Mouse (Mus musculus) midbrain, embryonic 16.5 days (tissue): ENCODE data around the gene Ptpn11. TPM values are rescaled to one million over a fixed set of nuclear protein-coding genes. Genes with fewer than 3 reads are reported as not detected.
"Not testable (repeated sequence)": the region's sequence is repeated elsewhere in the genome, so short reads cannot be mapped to it uniquely, and the experiment has no call there.

Experiments used
- ATAC-seq: fragments of 200-750 bp; cut with Nextera tagmentation; 2 replicates; pipeline ENCODE4 v1.8.0; 2017; ENCODE audit warnings: moderate TSS enrichment
- H3K27ac ChIP-seq: fragments of 300-500 bp; sonication (generic); 2 replicates; pipeline ENCODE4 v1.5.1; 2014; ENCODE audit warnings: mild to moderate bottlenecking, low read length, mixed read lengths
- H3K27me3 ChIP-seq: fragments of 300-500 bp; sonication (generic); 2 replicates; pipeline ENCODE4 v1.6.1; 2014; ENCODE audit warnings: low read depth, low read length, mixed read lengths; ENCODE audit not compliant: control insufficient read depth, insufficient read depth
- H3K36me3 ChIP-seq: fragments of 300-500 bp; sonication (generic); 2 replicates; pipeline ENCODE4 v1.6.1; 2014; ENCODE audit warnings: mild to moderate bottlenecking, low read length, moderate library complexity, mixed read lengths; ENCODE audit not compliant: control insufficient read depth, insufficient read depth
- H3K4me1 ChIP-seq: fragments of 300-500 bp; sonication (generic); 2 replicates; pipeline ENCODE4 v1.6.1; 2014; ENCODE audit warnings: mild to moderate bottlenecking, low read length, mixed read lengths; ENCODE audit not compliant: control insufficient read depth, insufficient read depth
- H3K4me2 ChIP-seq: fragments of 300-500 bp; sonication (generic); 2 replicates; pipeline ENCODE4 v1.6.1; 2014; ENCODE audit warnings: mild to moderate bottlenecking, low read length, mixed read lengths
- H3K4me3 ChIP-seq: fragments of 300-500 bp; sonication (generic); 2 replicates; pipeline ENCODE4 v1.5.1; 2014; ENCODE audit warnings: low read depth, mild to moderate bottlenecking, low read length, moderate library complexity, mixed read lengths
- H3K9ac ChIP-seq: fragments of 300-500 bp; sonication (generic); 2 replicates; pipeline ENCODE4 v1.6.1; 2014; ENCODE audit warnings: low read depth, low read length, mixed read lengths
- H3K9me3 ChIP-seq: fragments of 300-500 bp; sonication (generic); replicated peaks from 2 replicates; pipeline ENCODE4 v1.6.1; 2014; ENCODE audit warnings: mild to moderate bottlenecking, low read length, mixed read lengths; ENCODE audit not compliant: control insufficient read depth, poor library complexity, severe bottlenecking
- WGBS: fragments of 180-500 bp; shearing (Covaris S2); extraction: QIAGEN DNeasy Blood & Tissue Kit; methylation state at CpG from one replicate; pipeline ENCODE4 v1.1.7; 2014; 5-methylcytosine and 5-hydroxymethylcytosine counted together
- polyA plus RNA-seq: library from polyadenylated mRNA; unstranded; fragments of >200 nt; fragmentation: Nextera tagmentation; extraction: Ambion mirVana; gene quantifications from 2 replicates; pipeline ENCODE4 v1.2.1, GENCODE M21; 2015

Gene Ptpn11
- polyA plus RNA-seq, 1 experiment from 2014 or later = 18.4 TPM

DNA sequence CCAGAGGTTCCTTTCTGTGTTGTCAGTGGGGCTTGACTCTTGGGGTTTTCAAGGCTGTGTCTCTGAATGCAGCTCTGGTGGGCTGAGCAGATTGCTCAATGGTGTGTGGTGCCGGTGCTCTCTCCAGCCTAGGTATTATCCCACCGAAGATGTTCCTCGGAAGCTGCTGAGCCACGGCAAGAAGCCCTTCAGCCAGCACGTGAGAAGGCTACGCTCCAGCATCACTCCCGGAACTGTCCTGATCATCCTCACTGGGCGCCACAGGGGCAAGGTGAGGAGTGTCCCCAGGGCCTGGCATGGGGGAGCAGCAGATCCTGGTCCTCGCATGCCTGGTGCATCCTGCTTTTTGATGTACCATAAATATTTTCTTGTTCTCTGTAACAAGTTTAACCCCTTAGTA is 15.3 kb upstream of the Ptpn11 start:
- Histone ChIP-seq H3K4me1 (peaks cover 12% of the 10 kb centered on the region), H3K27me3 (no peaks in the 10 kb centered on the region), H3K4me3 (no peak overlapping the region), H3K27ac (no peak overlapping the region), H3K9ac (no peak overlapping the region), H3K9me3 (no peaks in the 10 kb centered on the region), H3K4me2 (no peak overlapping the region), H3K36me3 (peaks cover 29% of the 10 kb centered on the region)
- 80% methylated on average over 9 of the region's 9 CpGs for WGBS
- ATAC-seq = no peak

DNA sequence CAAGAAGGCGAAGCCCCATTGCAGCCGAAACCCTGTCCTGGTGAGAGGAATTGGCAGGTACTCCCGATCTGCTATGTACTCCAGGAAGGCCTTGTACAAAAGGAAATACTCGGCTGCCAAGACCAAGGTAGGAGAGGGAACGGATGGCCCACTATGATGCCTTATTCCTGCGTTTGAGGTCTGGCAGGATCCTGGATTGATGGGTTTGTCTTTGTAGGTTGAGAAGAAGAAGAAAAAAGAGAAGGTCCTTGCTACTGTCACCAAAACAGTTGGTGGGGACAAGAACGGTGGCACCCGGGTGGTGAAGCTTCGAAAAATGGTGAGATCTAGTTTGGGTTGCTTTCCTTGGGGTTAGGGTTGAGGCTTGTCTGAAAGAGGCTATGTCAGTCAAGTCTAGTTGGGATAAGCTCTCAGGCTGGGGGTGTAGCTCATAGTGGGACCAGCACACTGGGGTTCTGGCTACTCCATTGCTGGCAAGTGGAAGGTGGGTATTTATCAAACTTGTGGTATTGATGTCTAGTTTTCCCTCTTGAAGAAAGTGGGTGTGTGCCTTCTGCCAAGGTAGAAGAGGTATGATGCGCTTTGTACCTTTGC is 14.4 kb upstream of the Ptpn11 start:
- peak overlapping the region; percentile 85 for H3K4me2 ChIP-seq
- H3K4me3 ChIP-seq, H3K27ac ChIP-seq, ATAC-seq, H3K27me3 ChIP-seq, H3K9ac ChIP-seq, H3K9me3 ChIP-seq: not testable (repeated sequence)
- peaks cover 12% of the 10 kb centered on the region for H3K4me1 ChIP-seq
- H3K36me3 ChIP-seq = peaks cover 23% of the 10 kb centered on the region
- 82% methylated on average over 7 of the region's 10 CpGs for WGBS

DNA sequence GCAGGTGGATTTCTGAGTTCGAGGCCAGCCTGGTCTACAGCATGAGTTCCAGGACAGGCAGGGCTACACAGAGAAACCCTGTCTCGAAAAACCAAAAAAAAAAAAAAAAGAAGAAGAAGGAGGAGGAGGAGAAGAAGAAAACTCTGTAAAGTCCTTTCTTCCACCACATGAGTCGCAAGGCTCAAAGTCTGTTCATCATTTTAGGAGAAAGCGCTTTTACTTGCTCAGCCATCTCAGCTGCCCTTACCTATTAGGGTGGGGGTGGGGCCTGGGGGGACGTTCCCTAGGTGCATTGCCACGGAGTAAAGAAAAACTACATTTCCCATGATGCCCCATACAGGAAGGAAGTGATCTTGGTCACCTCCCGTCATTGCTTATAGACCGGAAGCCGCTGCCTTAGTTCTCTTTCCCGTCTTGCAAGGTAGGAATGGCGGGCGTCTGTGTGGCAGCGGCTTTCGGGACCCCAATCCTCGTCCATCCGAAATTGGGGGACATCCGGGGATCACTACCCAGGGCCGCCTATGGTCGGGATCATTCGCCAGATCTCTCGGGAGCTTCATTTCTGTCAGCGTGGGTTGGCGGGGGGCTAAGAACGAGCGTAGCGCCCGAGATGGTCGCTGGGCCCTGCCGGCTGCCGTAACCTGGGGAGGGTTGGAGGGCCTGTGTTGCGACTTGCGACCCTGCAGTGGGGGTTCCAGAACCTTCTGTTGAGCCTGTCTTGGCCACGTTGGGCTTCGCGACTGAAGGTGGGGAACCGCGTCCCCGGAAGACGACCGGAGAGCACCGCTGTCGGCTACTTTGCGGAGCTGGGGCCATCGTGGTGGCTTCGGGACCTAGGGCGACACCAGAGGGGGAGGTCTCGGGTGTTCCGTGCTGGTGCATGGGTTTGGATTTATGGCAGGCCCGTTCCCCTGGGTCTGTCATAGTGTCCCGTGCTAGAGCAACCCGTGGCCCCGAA is 13.2 kb upstream of the Ptpn11 start, which contains the start of gene Rpl6:
Gene Rpl6, plus strand, starts transcription at position 350 of the 958 bp plus-strand sequence.
- H3K4me1 ChIP-seq = peaks cover 12% of the 10 kb centered on the region
- H3K4me2 ChIP-seq = peak within 1 kb of the TSS; percentile 85
- WGBS = 1% methylated on average over 52 of the region's 52 CpGs
- peak; percentile 95 for ATAC-seq
- H3K9ac ChIP-seq = peak within 1 kb of the TSS; percentile 99
- peak within 1 kb of the TSS; percentile 97 for H3K4me3 ChIP-seq
- no peaks in the 10 kb centered on the region for H3K9me3 ChIP-seq
- peaks cover 23% of the 10 kb centered on the region for H3K36me3 ChIP-seq
- no peaks in the 10 kb centered on the region for H3K27me3 ChIP-seq
- peak within 1 kb of the TSS; percentile 87 for H3K27ac ChIP-seq

DNA sequence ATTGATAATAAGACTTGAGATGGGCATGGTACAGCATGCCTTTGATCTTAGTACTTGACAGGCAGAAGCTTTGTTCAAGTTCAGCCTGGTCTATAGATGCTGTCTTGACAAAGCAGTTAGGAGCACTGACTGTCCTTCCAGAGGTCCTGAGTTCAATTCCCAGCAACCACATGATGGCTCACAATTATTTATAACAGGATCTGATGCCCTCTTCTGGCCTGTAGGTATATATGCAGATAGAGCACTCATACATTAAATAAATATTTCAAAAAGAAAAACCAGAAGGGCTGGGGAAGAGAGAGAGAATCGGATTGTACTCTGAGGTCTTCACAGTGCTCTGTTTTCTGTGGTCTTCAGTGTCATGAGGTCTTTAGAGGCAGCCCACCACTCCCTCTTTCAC is 11.3 kb upstream of the Ptpn11 start:
- Histone ChIP-seq H3K4me1 (peaks cover 12% of the 10 kb centered on the region), H3K9me3 (no peaks in the 10 kb centered on the region), H3K27me3 (no peaks in the 10 kb centered on the region), H3K4me3 (no peak overlapping the region), H3K4me2 (no peak overlapping the region), H3K36me3 (peaks cover 12% of the 10 kb centered on the region), H3K9ac (no peak overlapping the region), H3K27ac (no peak overlapping the region)
- ATAC-seq = no peak
- whole genome bisulfite sequencing = 77% methylated on average over 1 of the region's 1 CpGs

DNA sequence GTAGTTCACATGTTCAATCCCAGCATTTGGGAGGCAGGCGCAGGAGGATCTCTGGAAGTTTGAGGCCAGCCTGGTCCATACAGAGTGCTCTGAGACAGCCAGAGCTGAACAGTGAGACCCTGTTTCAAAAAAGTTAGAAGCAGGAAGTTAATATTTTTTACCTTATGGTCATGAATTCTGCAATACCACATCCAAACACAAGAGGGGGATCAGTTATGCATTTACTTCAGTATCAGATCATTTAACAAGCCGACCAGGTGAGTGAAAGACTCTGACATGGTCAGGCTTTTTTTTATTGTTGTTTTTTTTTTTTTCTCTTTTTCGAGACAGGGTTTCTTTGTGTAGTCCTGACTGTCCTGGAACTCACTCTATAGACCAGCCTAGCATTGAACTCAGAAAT is 10.5 kb upstream of the Ptpn11 start:
- Histone ChIP-seq H3K36me3 (peaks cover 5% of the 10 kb centered on the region; the same call in 1 of the 2 replicates), H3K27ac (no peak overlapping the region), H3K9ac (no peak overlapping the region), H3K4me2 (no peak overlapping the region), H3K4me1 (peaks cover 12% of the 10 kb centered on the region), H3K9me3 (no peaks in the 10 kb centered on the region), H3K27me3 (no peaks in the 10 kb centered on the region), H3K4me3 (no peak overlapping the region)
- WGBS = 44% methylated on average over 3 of the region's 3 CpGs
- no peak for ATAC-seq

DNA sequence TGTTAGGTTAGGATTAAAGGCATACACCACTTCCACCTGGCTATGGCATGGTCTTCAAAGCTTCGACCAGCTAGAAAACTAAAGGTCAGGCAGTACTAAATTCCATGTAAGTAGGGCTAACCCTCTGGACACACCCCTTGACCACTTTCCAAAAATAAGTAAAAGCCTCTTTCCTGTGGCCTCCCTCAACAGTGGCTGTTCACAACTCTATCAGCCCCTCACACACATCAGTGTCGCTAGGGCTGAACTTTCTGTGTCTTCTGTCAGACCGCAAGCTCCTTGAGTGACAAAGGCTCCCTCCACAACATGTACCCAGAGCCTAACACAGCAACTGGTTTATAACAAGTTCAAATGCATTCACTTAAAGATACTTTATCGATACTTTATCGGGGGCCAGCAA is 7.2 kb upstream of the Ptpn11 start:
- ATAC-seq = no peak
- no peak overlapping the region for H3K9ac ChIP-seq
- no peaks in the 10 kb centered on the region for H3K4me1 ChIP-seq
- H3K27ac ChIP-seq = no peak overlapping the region
- H3K4me2 ChIP-seq = no peak overlapping the region
- 86% methylated on average over 5 of the region's 5 CpGs for WGBS
- no peak overlapping the region for H3K4me3 ChIP-seq
- no peaks in the 10 kb centered on the region for H3K9me3 ChIP-seq
- no peaks in the 10 kb centered on the region for H3K36me3 ChIP-seq
- no peaks in the 10 kb centered on the region for H3K27me3 ChIP-seq

DNA sequence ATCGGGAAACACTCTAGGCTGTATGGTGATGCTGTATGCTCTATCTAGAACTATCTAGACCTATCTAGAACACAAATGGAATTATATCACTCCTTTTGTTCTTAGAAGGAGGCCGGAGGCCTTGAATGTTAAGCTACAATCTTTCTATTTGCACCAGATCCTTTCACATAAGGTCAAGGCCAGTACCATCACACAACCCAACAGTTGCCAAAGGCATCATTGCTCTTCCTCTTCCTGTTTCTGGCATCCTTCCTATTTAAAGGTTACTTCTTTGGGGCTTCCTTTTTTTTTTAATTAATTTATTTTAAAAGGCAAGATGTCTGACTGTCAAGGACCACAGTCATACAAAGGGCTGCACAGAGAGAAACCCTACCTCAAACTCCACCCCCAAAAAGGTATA is 6.1 kb upstream of the Ptpn11 start:
- 93% methylated on average over 2 of the region's 2 CpGs for WGBS
- Histone ChIP-seq H3K27ac (no peak overlapping the region), H3K9ac (no peak overlapping the region), H3K9me3 (no peaks in the 10 kb centered on the region), H3K4me3 (no peak overlapping the region), H3K4me1 (no peaks in the 10 kb centered on the region), H3K4me2 (no peak overlapping the region), H3K27me3 (no peaks in the 10 kb centered on the region), H3K36me3 (no peaks in the 10 kb centered on the region)
- no peak for ATAC-seq

DNA sequence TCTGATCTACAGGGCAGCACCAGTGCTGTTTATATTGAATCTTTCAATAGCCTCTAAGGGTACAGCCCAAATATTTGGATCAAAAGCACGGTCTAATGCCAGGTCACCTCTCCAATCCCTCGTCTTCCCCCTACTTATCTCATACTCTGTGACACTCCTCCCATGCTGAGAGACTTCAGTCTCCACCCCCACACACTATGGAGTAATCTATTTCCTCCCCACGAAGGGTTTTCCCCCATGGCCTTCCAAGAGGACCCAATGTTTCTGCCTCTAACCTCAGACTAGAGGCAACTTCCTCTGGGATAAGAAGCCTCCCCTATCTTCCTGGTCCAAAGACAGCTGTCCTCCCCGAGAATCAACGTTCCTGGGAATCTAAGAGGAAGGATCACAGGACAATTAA is 5.6 kb upstream of the Ptpn11 start:
- Histone ChIP-seq H3K9ac (no peak overlapping the region), H3K4me2 (no peak overlapping the region), H3K4me1 (no peaks in the 10 kb centered on the region), H3K27me3 (no peaks in the 10 kb centered on the region), H3K4me3 (no peak overlapping the region), H3K9me3 (no peaks in the 10 kb centered on the region), H3K27ac (no peak overlapping the region), H3K36me3 (no peaks in the 10 kb centered on the region)
- WGBS = 54% methylated on average over 5 of the region's 5 CpGs
- ATAC-seq = no peak

DNA sequence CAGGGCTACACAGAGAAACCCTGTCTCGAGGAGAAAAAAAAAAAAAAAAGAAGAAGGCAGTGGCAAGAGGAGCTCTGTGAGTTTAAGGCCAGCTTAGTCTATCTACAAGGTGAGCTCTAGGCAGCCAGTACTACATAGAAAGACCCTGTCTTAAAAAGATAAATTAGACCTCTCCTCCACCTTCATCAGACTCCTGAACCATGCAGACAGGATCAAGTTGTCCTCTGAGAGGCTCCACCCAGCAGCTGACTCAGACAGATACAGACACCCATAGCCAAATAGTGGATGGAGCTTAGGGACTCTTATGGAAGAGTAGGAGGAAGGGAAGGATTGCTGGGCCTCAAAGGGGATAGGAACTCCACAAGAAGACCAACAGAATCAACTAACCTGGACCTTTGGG is 3.0 kb upstream of the Ptpn11 start:
- ATAC-seq = no peak
- Histone ChIP-seq H3K4me2 (no peak overlapping the region), H3K36me3 (no peaks in the 10 kb centered on the region), H3K27me3 (no peaks in the 10 kb centered on the region), H3K4me1 (peaks cover 10% of the 10 kb centered on the region), H3K4me3 (no peak overlapping the region), H3K27ac (no peak overlapping the region), H3K9ac (no peak overlapping the region), H3K9me3 (no peaks in the 10 kb centered on the region)
- 11% methylated on average over 1 of the region's 1 CpGs for WGBS
